Comparison of ENCODE assay signal across 17 mouse cellular contexts in genomic region chr2:101956125-101956524, GRCm38 (mm10).
A peak's percentile ranks its signal among the peaks of the same experiment; 100 is the strongest.
DNase-seq lines count a peak whose midpoint lies in the region; ATAC-seq and TF ChIP-seq lines count a peak whose summit lies in the region.
"Had no signal": no experiment of that assay in that cellular context is flagged by ENCODE, and none has a peak within 500 bp of the region (broad histone marks: within the 10 kb centered on the region; RNA-seq: fewer than 3 reads in every experiment).

No protein-coding gene starts in this region.

- TF ChIP-seq CTCF in midbrain, postnatal 0 days (IDR thresholded peaks at IDR 0.05) = no peak
- TF ChIP-seq CTCF in stomach, postnatal 0 days (IDR thresholded peaks at IDR 0.05; ENCODE audit: low read depth) = no peak

- peaks cover 24% of the 10 kb centered on the region for H3K4me1 ChIP-seq in heart, embryonic 12.5 days (replicated peaks)
- peaks cover 13% of the 10 kb centered on the region; the same call in 1 of the 2 replicates for H3K4me1 ChIP-seq in midbrain, embryonic 14.5 days (ENCODE audit: control insufficient read depth, insufficient read depth, low read length)
- H3K4me1 ChIP-seq in midbrain, postnatal 0 days (ENCODE audit: insufficient read depth, low read length) = 0 out of 2 replicates have a peak, but pooled peaks cover 2% of the 10 kb centered on the region
- peaks cover 34% of the 10 kb centered on the region for H3K4me1 ChIP-seq in forebrain, embryonic 13.5 days
- H3K4me1 ChIP-seq in stomach, postnatal 0 days (replicated peaks; ENCODE audit: control insufficient read depth, insufficient read depth) = no peaks in the 10 kb centered on the region
- H3K4me1 ChIP-seq: stomach, embryonic 15.5 days had no signal

- H3K4me3 ChIP-seq in heart, embryonic 12.5 days = no peak overlapping the region
- H3K4me3 ChIP-seq in midbrain, embryonic 14.5 days (replicated peaks; ENCODE audit: low read depth, low read length) = no peak overlapping the region
- no peak overlapping the region for H3K4me3 ChIP-seq in midbrain, postnatal 0 days (ENCODE audit: low read depth, low read length)
- H3K4me3 ChIP-seq in forebrain, embryonic 13.5 days = no peak overlapping the region
- no peak overlapping the region for H3K4me3 ChIP-seq in stomach, postnatal 0 days (ENCODE audit: low read depth, low read length)
- H3K4me3 ChIP-seq: heart, embryonic 13.5 days; intestine, embryonic 15.5 days; limb, embryonic 13.5 days; liver, embryonic 13.5 days; stomach, embryonic 15.5 days had no signal

- no peak for DNase-seq in heart, postnatal 36 days
- no peak for DNase-seq in midbrain, embryonic 14.5 days
- no peak for DNase-seq in midbrain, postnatal 0 days (ENCODE audit: low spot score)
- DNase-seq in stomach, postnatal 0 days (ENCODE audit: low spot score) = peak; percentile 11
- DNase-seq in embryo, embryonic 9.5 days (ENCODE audit: extremely low spot score) = no peak
- DNase-seq: adrenal gland, adult 8-10 months; cerebellum, adult 9-10 months; heart, postnatal 4 days; liver, embryonic 13.5 days; lung, embryonic 14.5 days; lung, postnatal 36 days had no signal

- no peak overlapping the region for H3K9ac ChIP-seq in heart, embryonic 12.5 days
- no peak overlapping the region; the same call in 1 of the 2 replicates for H3K9ac ChIP-seq in midbrain, embryonic 14.5 days (replicated peaks; ENCODE audit: low read length)
- no peak overlapping the region for H3K9ac ChIP-seq in midbrain, postnatal 0 days (replicated peaks; ENCODE audit: low read length, poor library complexity, severe bottlenecking)
- H3K9ac ChIP-seq in forebrain, embryonic 13.5 days = peak overlapping the region; percentile 48
- H3K9ac ChIP-seq in stomach, postnatal 0 days (ENCODE audit: low read length) = no peak overlapping the region
- H3K9ac ChIP-seq: heart, embryonic 13.5 days; intestine, embryonic 15.5 days; limb, embryonic 13.5 days; liver, embryonic 13.5 days; lung, embryonic 14.5 days; stomach, embryonic 15.5 days had no signal

- H3K9me3 ChIP-seq in heart, embryonic 12.5 days (replicated peaks) = no peaks in the 10 kb centered on the region
- H3K9me3 ChIP-seq in midbrain, embryonic 14.5 days (ENCODE audit: control insufficient read depth, low read length) = no peaks in the 10 kb centered on the region
- H3K9me3 ChIP-seq in midbrain, postnatal 0 days (ENCODE audit: low read length) = no peaks in the 10 kb centered on the region
- no peaks in the 10 kb centered on the region for H3K9me3 ChIP-seq in forebrain, embryonic 13.5 days (replicated peaks)
- H3K9me3 ChIP-seq in stomach, postnatal 0 days (ENCODE audit: control insufficient read depth, low read length) = no peaks in the 10 kb centered on the region
- H3K9me3 ChIP-seq: heart, embryonic 13.5 days; intestine, embryonic 15.5 days; limb, embryonic 13.5 days; liver, embryonic 13.5 days; stomach, embryonic 15.5 days had no signal

- intact Hi-C loops in heart, postnatal 36 days (cut with DNase I) = no loop called here

- H3K27me3 ChIP-seq in heart, embryonic 12.5 days (replicated peaks) = no peaks in the 10 kb centered on the region
- H3K27me3 ChIP-seq in midbrain, embryonic 14.5 days (ENCODE audit: control insufficient read depth, insufficient read depth, low read length) = no peaks in the 10 kb centered on the region
- no peaks in the 10 kb centered on the region for H3K27me3 ChIP-seq in midbrain, postnatal 0 days (ENCODE audit: insufficient read depth, low read length)
- H3K27me3 ChIP-seq in forebrain, embryonic 13.5 days = no peaks in the 10 kb centered on the region
- no peaks in the 10 kb centered on the region for H3K27me3 ChIP-seq in stomach, postnatal 0 days (ENCODE audit: control insufficient read depth, insufficient read depth, low read length)
- H3K27me3 ChIP-seq: heart, embryonic 13.5 days; intestine, embryonic 15.5 days; limb, embryonic 13.5 days; liver, embryonic 13.5 days; stomach, embryonic 15.5 days had no signal

- TF ChIP-seq EP300 in stomach, postnatal 0 days (optimal IDR thresholded peaks at IDR 0.05) = no peak

- no peak overlapping the region for H3K27ac ChIP-seq in heart, embryonic 12.5 days (ENCODE audit: poor library complexity, severe bottlenecking)
- H3K27ac ChIP-seq in midbrain, embryonic 14.5 days (replicated peaks; ENCODE audit: low read depth, low read length) = peak overlapping the region; percentile 37
- H3K27ac ChIP-seq in midbrain, postnatal 0 days (ENCODE audit: low read depth, low read length) = no peak overlapping the region
- 0 out of 2 replicates have a peak overlapping the region, but pooled peaks have one; percentile 37 for H3K27ac ChIP-seq in forebrain, embryonic 13.5 days
- no peak overlapping the region for H3K27ac ChIP-seq in stomach, postnatal 0 days (replicated peaks)
- H3K27ac ChIP-seq: heart, embryonic 13.5 days; intestine, embryonic 15.5 days; limb, embryonic 13.5 days; liver, embryonic 13.5 days; stomach, embryonic 15.5 days had no signal

- H3K4me2 ChIP-seq in heart, embryonic 12.5 days = 0 out of 2 replicates have a peak overlapping the region, but pooled peaks have one; percentile 15
- no peak overlapping the region for H3K4me2 ChIP-seq in midbrain, embryonic 14.5 days (ENCODE audit: low read length)
- H3K4me2 ChIP-seq in midbrain, postnatal 0 days (ENCODE audit: low read depth, low read length, poor library complexity, severe bottlenecking) = no peak overlapping the region
- H3K4me2 ChIP-seq in forebrain, embryonic 13.5 days = no peak overlapping the region
- H3K4me2 ChIP-seq in stomach, postnatal 0 days (replicated peaks; ENCODE audit: low read depth) = no peak overlapping the region
- H3K4me2 ChIP-seq: heart, embryonic 13.5 days; intestine, embryonic 15.5 days; limb, embryonic 13.5 days; liver, embryonic 13.5 days; lung, embryonic 14.5 days; stomach, embryonic 15.5 days had no signal

- ATAC-seq in heart, embryonic 12.5 days (ENCODE audit: insufficient number of reproducible peaks, low FRiP score) = no peak
- ATAC-seq in midbrain, embryonic 14.5 days (ENCODE audit: low FRiP score, low TSS enrichment) = no peak
- ATAC-seq in midbrain, postnatal 0 days (ENCODE audit: low FRiP score) = no peak
- peak; percentile 37; the same call in 1 of the 2 replicates for ATAC-seq in forebrain, embryonic 13.5 days
- no peak for ATAC-seq in stomach, postnatal 0 days (ENCODE audit: low FRiP score, low TSS enrichment)
- ATAC-seq: intestine, embryonic 15.5 days had no signal

- 57% methylated on average over 10 of the region's 10 CpGs for WGBS in heart, embryonic 12.5 days
- 53% methylated on average over 10 of the region's 10 CpGs for WGBS in midbrain, embryonic 14.5 days
- WGBS in midbrain, postnatal 0 days = 58% methylated on average over 10 of the region's 10 CpGs
- WGBS in forebrain, embryonic 13.5 days = 36% methylated on average over 10 of the region's 10 CpGs
- 69% methylated on average over 10 of the region's 10 CpGs for WGBS in stomach, postnatal 0 days

- H3K36me3 ChIP-seq in heart, embryonic 12.5 days = peaks cover 29% of the 10 kb centered on the region
- peaks cover 23% of the 10 kb centered on the region for H3K36me3 ChIP-seq in midbrain, embryonic 14.5 days (ENCODE audit: control insufficient read depth, insufficient read depth, low read length)
- 0 out of 2 replicates have a peak, but pooled peaks cover 5% of the 10 kb centered on the region for H3K36me3 ChIP-seq in midbrain, postnatal 0 days (ENCODE audit: insufficient read depth, low read length)
- peaks cover 34% of the 10 kb centered on the region for H3K36me3 ChIP-seq in forebrain, embryonic 13.5 days (ENCODE audit: poor library complexity, severe bottlenecking)
- H3K36me3 ChIP-seq in stomach, postnatal 0 days (ENCODE audit: control insufficient read depth, insufficient read depth, low read length) = peaks cover 3% of the 10 kb centered on the region; the same call in 1 of the 2 replicates
- H3K36me3 ChIP-seq: liver, embryonic 13.5 days had no signal

Comparison
In these comparisons a context has a peak if more than half of its experiments do, and no peak if none do; other contexts are left out.
1. H3K27ac ChIP-seq: peak in midbrain, embryonic 14.5 days (single experiment) and forebrain, embryonic 13.5 days (single experiment); none in heart, embryonic 12.5 days (single experiment), midbrain, postnatal 0 days (single experiment) and stomach, postnatal 0 days (single experiment).